Mouse (Mus musculus) hindlimb bud, embryonic 11.5 days (tissue): ENCODE data around the gene Myct1.

Source experiments
- DNase-seq: peaks from one replicate; pipeline ENCODE4 v3.0.0-alpha.2; 2012; ENCODE audit warnings: low read depth, low spot score; ENCODE audit errors: extremely low spot score

Myct1 gene

GRCm38 (mm10) chr10:5593464-5593863 is at the start of gene Myct1:
Myct1 (plus strand) TSS chr10:5593775.
- DNase-seq: no peak

- DNase-seq: no peak
Observed at GRCm38 (mm10) chr10:5546428-5546827, 47.1 kb upstream of the Myct1 start.

GRCm38 (mm10) chr10:5547769-5548168 is 45.8 kb upstream of the Myct1 start:
- no peak for DNase-seq

GRCm38 (mm10) chr10:5548651-5549050 is 44.9 kb upstream of the Myct1 start:
- DNase-seq: no peak

- DNase-seq: no peak
Observed at GRCm38 (mm10) chr10:5549871-5550167, 43.8 kb upstream of the Myct1 start.

GRCm38 (mm10) chr10:5550168-5551021 is 43.2 kb upstream of the Myct1 start:
- DNase-seq: no peak

- DNase-seq: no peak
Observed at GRCm38 (mm10) chr10:5551382-5551781, 42.2 kb upstream of the Myct1 start, which contains the start of gene Syne1. Syne1 (minus strand) TSS chr10:5551482.

- DNase-seq: no peak
Observed at GRCm38 (mm10) chr10:5554941-5555340, 38.6 kb upstream of the Myct1 start.

- no peak for DNase-seq
Observed at GRCm38 (mm10) chr10:5558808-5559207, 34.8 kb upstream of the Myct1 start.

- no peak for DNase-seq
Observed at GRCm38 (mm10) chr10:5560526-5560925, 33.0 kb upstream of the Myct1 start.

- no peak for DNase-seq
Observed at GRCm38 (mm10) chr10:5561706-5562105, 31.9 kb upstream of the Myct1 start.

GRCm38 (mm10) chr10:5568991-5569390 is 24.6 kb upstream of the Myct1 start:
- no peak for DNase-seq

- no peak for DNase-seq
Observed at GRCm38 (mm10) chr10:5570059-5570458, 23.5 kb upstream of the Myct1 start.

- no peak for DNase-seq
Observed at GRCm38 (mm10) chr10:5571332-5571731, 22.2 kb upstream of the Myct1 start.

GRCm38 (mm10) chr10:5573328-5573727 is 20.2 kb upstream of the Myct1 start:
- DNase-seq: no peak

GRCm38 (mm10) chr10:5591061-5591460 is 2.5 kb upstream of the Myct1 start:
- no peak for DNase-seq

GRCm38 (mm10) chr10:5591996-5592395 is 1.6 kb upstream of the Myct1 start:
- DNase-seq: no peak

- no peak for DNase-seq
Observed at GRCm38 (mm10) chr10:5594457-5594856, 882 bp downstream of the Myct1 start.

- DNase-seq: no peak
Observed at GRCm38 (mm10) chr10:5596559-5596958, 3.0 kb downstream of the Myct1 start.

GRCm38 (mm10) chr10:5600123-5600522 is 6.5 kb downstream of the Myct1 start:
- peak; percentile 72 for DNase-seq

- no peak for DNase-seq
Observed at GRCm38 (mm10) chr10:5603512-5603911, 9.9 kb downstream of the Myct1 start.

- no peak for DNase-seq
Observed at GRCm38 (mm10) chr10:5604371-5604770, 10.8 kb downstream of the Myct1 start.

GRCm38 (mm10) chr10:5608874-5609273 is 15.3 kb downstream of the Myct1 start:
- DNase-seq: no peak
